10 mouse cellular contexts compared by ENCODE assay signal in the genomic region with DNA sequence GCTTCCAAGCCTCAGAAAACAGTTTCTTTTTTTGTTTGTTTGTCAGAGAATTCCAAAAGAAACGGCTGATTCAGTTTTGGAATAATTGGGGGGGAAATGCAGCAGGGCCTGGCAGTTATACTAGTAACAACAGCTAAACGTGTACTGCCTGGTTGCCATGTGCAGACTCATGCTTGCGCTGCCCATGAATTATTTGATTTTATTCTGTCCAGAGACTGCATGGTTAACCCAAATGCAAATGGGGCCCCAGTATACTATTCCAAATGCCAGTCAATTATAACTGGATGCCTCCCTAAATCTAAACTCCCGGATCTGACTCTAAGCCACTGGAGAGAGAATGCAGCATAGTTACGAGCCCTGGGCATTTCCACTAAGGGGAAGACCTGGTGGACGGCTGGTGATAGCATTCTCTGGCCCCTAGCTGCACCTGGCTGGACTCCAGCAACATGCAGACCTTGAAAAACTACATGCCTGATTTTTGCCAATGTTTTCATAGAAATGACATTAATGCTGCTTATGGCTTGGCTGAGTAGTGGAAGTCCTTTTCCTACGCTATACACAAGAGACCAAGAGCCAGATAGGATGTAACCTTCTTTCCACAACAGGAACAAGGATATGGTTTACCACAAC. TPM values are rescaled to one million over a fixed set of nuclear protein-coding genes. Genes with fewer than 3 reads are reported as not detected.
DNase-seq lines count a peak whose midpoint lies in the region; ATAC-seq lines count a peak whose summit lies in the region.
"Had no signal": no experiment of that assay in that cellular context is flagged by ENCODE, and none has a peak within 500 bp of the region (broad histone marks: within the 10 kb centered on the region; RNA-seq: fewer than 3 reads in every experiment).

No protein-coding gene starts in this region.

- H3K4me1 ChIP-seq in heart, embryonic 13.5 days, result peaks cover 9% of the 10 kb centered on the region
- H3K4me1 ChIP-seq in forebrain, embryonic 15.5 days, result peaks cover 22% of the 10 kb centered on the region
- H3K4me1 ChIP-seq in liver, embryonic 16.5 days (ENCODE audit: control insufficient read depth, low read depth, low read length), result no peaks in the 10 kb centered on the region

- H3K27ac ChIP-seq in heart, embryonic 13.5 days (replicated peaks), result no peak overlapping the region
- peak overlapping the region; percentile 97 for H3K27ac ChIP-seq in forebrain, embryonic 15.5 days (replicated peaks)
- H3K27ac ChIP-seq in liver, embryonic 16.5 days (ENCODE audit: low read length), result no peak overlapping the region

- H3K9ac ChIP-seq in heart, embryonic 13.5 days, result peak overlapping the region; percentile 77
- H3K9ac ChIP-seq in forebrain, embryonic 15.5 days (replicated peaks), result peak overlapping the region; percentile 85
- H3K9ac ChIP-seq in liver, embryonic 16.5 days (ENCODE audit: low read depth, low read length), result no peak overlapping the region

- H3K9me3 ChIP-seq in heart, embryonic 13.5 days, result no peaks in the 10 kb centered on the region
- H3K9me3 ChIP-seq in forebrain, embryonic 15.5 days, result no peaks in the 10 kb centered on the region
- H3K9me3 ChIP-seq in liver, embryonic 16.5 days (replicated peaks; ENCODE audit: control insufficient read depth, low read length), result no peaks in the 10 kb centered on the region

- peak overlapping the region; percentile 73 for H3K4me3 ChIP-seq in heart, embryonic 13.5 days
- H3K4me3 ChIP-seq in forebrain, embryonic 15.5 days, result peak overlapping the region; percentile 85
- H3K4me3 ChIP-seq in liver, embryonic 16.5 days (ENCODE audit: low read depth, low read length), result no peak overlapping the region
- H3K4me3 ChIP-seq: erythroblast, embryonic 14.5 days had no signal

- no peak for ATAC-seq in heart, embryonic 13.5 days (ENCODE audit: extremely low read depth, insufficient number of reproducible peaks, low FRiP score, low TSS enrichment)
- 0 out of 2 replicates have a peak, but pooled peaks have one; percentile 18 for ATAC-seq in cerebellum, adult (ENCODE audit: insufficient number of reproducible peaks, low FRiP score, low TSS enrichment)
- peak; percentile 42 for ATAC-seq in forebrain, embryonic 15.5 days (replicated peaks)
- ATAC-seq in liver, embryonic 16.5 days (ENCODE audit: low read depth), result no peak

- no peak for DNase-seq in heart, adult 8-10 months (ENCODE audit: low spot score)
- DNase-seq in thymus, postnatal 0 days (ENCODE audit: low spot score), result no peak
- no peak for DNase-seq in embryo, embryonic 11 days
- DNase-seq in thymus, postnatal 4 days, result no peak

- 52% methylated on average over 7 of the region's 7 CpGs for WGBS in heart, embryonic 13.5 days
- WGBS in forebrain, embryonic 15.5 days, result 18% methylated on average over 7 of the region's 7 CpGs
- 43% methylated on average over 7 of the region's 7 CpGs for WGBS in liver, embryonic 16.5 days (ENCODE audit: insufficient replicate concordance)

- peaks cover 52% of the 10 kb centered on the region for H3K27me3 ChIP-seq in heart, embryonic 13.5 days (replicated peaks)
- no peaks in the 10 kb centered on the region for H3K27me3 ChIP-seq in forebrain, embryonic 15.5 days
- peaks cover 22% of the 10 kb centered on the region for H3K27me3 ChIP-seq in liver, embryonic 16.5 days (ENCODE audit: control insufficient read depth, insufficient read depth, low read depth, low read length)
- H3K27me3 ChIP-seq: CH12.LX had no signal

- H3K36me3 ChIP-seq in heart, embryonic 13.5 days, result no peaks in the 10 kb centered on the region
- no peaks in the 10 kb centered on the region for H3K36me3 ChIP-seq in forebrain, embryonic 15.5 days
- no peaks in the 10 kb centered on the region for H3K36me3 ChIP-seq in liver, embryonic 16.5 days (ENCODE audit: control insufficient read depth, insufficient read depth)

- H3K4me2 ChIP-seq in heart, embryonic 13.5 days, result peak overlapping the region; percentile 95
- H3K4me2 ChIP-seq in forebrain, embryonic 15.5 days (replicated peaks), result peak overlapping the region; percentile 83
- 0 out of 2 replicates have a peak overlapping the region, but pooled peaks have one; percentile 63 for H3K4me2 ChIP-seq in liver, embryonic 16.5 days (ENCODE audit: low read depth, low read length)

RNA-seq across cellular contexts. Expression of a gene that starts 1.4 kb away (rescaled TPM):
- 0.98 and 1.2 TPM in 2 replicates for polyA plus RNA-seq in heart, embryonic 13.5 days (2015; fragmentation: Nextera tagmentation; extraction: Ambion mirVana)
- total RNA-seq in heart, adult 8-10 months (2022), result under 1 TPM; 0.12 to 0.35 (median 0.27) TPM
- 35.9 and 39.5 TPM in 2 replicates for polyA plus RNA-seq in forebrain, embryonic 15.5 days (2015; fragmentation: Nextera tagmentation; extraction: Ambion mirVana)
- 0.01 TPM in 2 replicates for polyA plus RNA-seq in liver, embryonic 16.5 days (2015; fragmentation: Nextera tagmentation; extraction: Ambion mirVana)
- polyA plus RNA-seq in thymus, postnatal 0 days (2015; fragmentation: Nextera tagmentation; extraction: Ambion mirVana), result 0.72 and 1.2 TPM in 2 replicates
- total RNA-seq: CH12.LX had no signal

Comparison
In these comparisons a context has a peak if more than half of its experiments do, and no peak if none do; other contexts are left out.
1. ATAC-seq: peak in cerebellum, adult (single experiment) and forebrain, embryonic 15.5 days (single experiment); none in heart, embryonic 13.5 days (single experiment) and liver, embryonic 16.5 days (single experiment).
2. RNA of a gene that starts 1.4 kb away (polyA plus RNA-seq): 35.9 to 39.5 TPM in forebrain, embryonic 15.5 days; 0.72 to 1.2 TPM in thymus, postnatal 0 days, 0.98 to 1.2 TPM in heart, embryonic 13.5 days and 0.01 TPM in liver, embryonic 16.5 days; every median in the first group is over 10 times any median in the second.
3. Peak in every context shown above with its lines, with median percentiles within 50 percentile points of each other: H3K4me2 ChIP-seq.